Mouse (Mus musculus) lung, postnatal 0 days (tissue): ENCODE measurements around the gene Fndc1.

Experiments
- CTCF ChIP-seq: IDR thresholded peaks from 2 replicates; pipeline ENCODE4 v1.5.1; 2016; ENCODE audit warnings: antibody characterized with exemption, mild to moderate bottlenecking
- EP300 ChIP-seq: IDR thresholded peaks from 2 replicates; pipeline ENCODE4 v1.6.1; 2016; ENCODE audit warnings: antibody characterized with exemption, mild to moderate bottlenecking, control low read depth

DNA sequence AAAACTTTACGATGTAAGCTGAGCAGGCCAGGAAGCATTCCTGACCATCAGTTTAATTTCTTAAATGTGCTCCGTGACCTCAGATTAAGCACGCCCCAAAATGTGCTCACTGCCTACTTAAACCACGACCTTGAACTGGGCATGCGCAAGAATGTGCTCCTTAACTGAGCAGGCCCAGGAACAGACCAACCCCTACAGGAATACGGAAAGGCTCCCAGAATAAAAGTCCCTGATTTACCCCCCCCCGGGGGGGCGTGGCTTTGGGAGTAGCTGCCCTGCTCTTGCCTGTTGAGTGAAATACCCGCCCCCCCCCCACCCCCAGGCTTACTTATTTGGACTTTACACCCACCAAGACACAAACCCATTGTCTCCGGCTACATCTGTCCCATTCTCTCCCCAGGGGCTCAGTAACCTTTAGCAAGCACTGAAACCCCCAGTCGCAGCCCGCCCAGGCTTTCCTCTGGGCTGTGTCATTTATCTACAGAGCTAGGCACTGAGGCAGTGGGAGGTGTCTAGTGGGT is 48.9 kb upstream of the Fndc1 start:
- no peak for TF ChIP-seq CTCF
- TF ChIP-seq EP300 = no peak
